Mouse (Mus musculus) liver, embryonic 15.5 days (tissue): ENCODE results near the gene Rabggta. TPM values are rescaled to one million over a fixed set of nuclear protein-coding genes. Genes with fewer than 3 reads are reported as not detected.
"Not testable (repeated sequence)": the region's sequence is repeated elsewhere in the genome, so short reads cannot be mapped to it uniquely, and the experiment has no call there.

Experiments used
- ATAC-seq: fragments of 200-750 bp; cut with Nextera tagmentation; 2 replicates; pipeline ENCODE4 v1.8.0; 2017; ENCODE audit warnings: moderate number of reproducible peaks, mild to moderate bottlenecking, moderate library complexity; ENCODE audit not compliant: insufficient read depth
- H3K27ac ChIP-seq: fragments of 300-500 bp; sonication (generic); replicated peaks from 2 replicates; pipeline ENCODE4 v1.5.1; 2015; ENCODE audit warnings: mild to moderate bottlenecking, inconsistent platforms
- H3K27me3 ChIP-seq: fragments of 300-500 bp; sonication (generic); 2 replicates; pipeline ENCODE4 v1.6.1; 2015; ENCODE audit warnings: mild to moderate bottlenecking, inconsistent platforms
- H3K36me3 ChIP-seq: fragments of 300-500 bp; sonication (generic); replicated peaks from 2 replicates; pipeline ENCODE4 v1.6.1; 2015; ENCODE audit warnings: moderate library complexity, mild to moderate bottlenecking, inconsistent platforms
- H3K4me1 ChIP-seq: fragments of 300-500 bp; sonication (generic); replicated peaks from 2 replicates; pipeline ENCODE4 v1.6.1; 2015; ENCODE audit warnings: inconsistent platforms
- H3K4me2 ChIP-seq: fragments of 300-500 bp; sonication (generic); 2 replicates; pipeline ENCODE4 v1.6.1; 2015; ENCODE audit warnings: moderate library complexity, mild to moderate bottlenecking, inconsistent platforms
- H3K4me3 ChIP-seq: fragments of 300-500 bp; sonication (generic); replicated peaks from 2 replicates; pipeline ENCODE4 v1.5.1; 2015; ENCODE audit warnings: mild to moderate bottlenecking, inconsistent platforms
- H3K9ac ChIP-seq: fragments of 300-500 bp; sonication (generic); 2 replicates; pipeline ENCODE4 v1.6.1; 2015; ENCODE audit warnings: moderate library complexity, mild to moderate bottlenecking, inconsistent platforms
- H3K9me3 ChIP-seq: fragments of 300-500 bp; sonication (generic); replicated peaks from 2 replicates; pipeline ENCODE4 v1.6.1; 2016; ENCODE audit warnings: inconsistent platforms
- WGBS: fragments of 180-500 bp; shearing (Covaris S2); methylation state at CpG from one replicate; pipeline ENCODE4 v1.1.7; 2015; ENCODE audit warnings: mixed read lengths; ENCODE audit not compliant: insufficient replicate concordance; 5-methylcytosine and 5-hydroxymethylcytosine counted together
- polyA plus RNA-seq: library from polyadenylated mRNA; unstranded; fragments of >200 nt; fragmentation: Nextera tagmentation; extraction: Ambion mirVana; gene quantifications from 2 replicates; pipeline ENCODE4 v1.2.1, GENCODE M21; 2015

Rabggta gene
- polyA plus RNA-seq = 10.5 and 11.0 TPM in 2 replicates

GRCm38 (mm10) chr14:55721700-55722437 is at the start of gene Rabggta:
TSS of gene Rabggta (minus strand) at chr14:55722263.
- H3K9me3 ChIP-seq = no peaks in the 10 kb centered on the region
- H3K27me3 ChIP-seq = no peaks in the 10 kb centered on the region
- H3K27ac ChIP-seq = peak within 1 kb of the TSS; percentile 87
- peak within 1 kb of the TSS; percentile 74 for H3K9ac ChIP-seq
- whole genome bisulfite sequencing = under 1% methylated on average over 50 of the region's 50 CpGs
- peaks cover 50% of the 10 kb centered on the region for H3K4me1 ChIP-seq
- ATAC-seq = peak; percentile 89
- H3K4me2 ChIP-seq = peak within 1 kb of the TSS; percentile 87
- H3K4me3 ChIP-seq = peak within 1 kb of the TSS; percentile 85
- peaks cover 14% of the 10 kb centered on the region; the same call in 1 of the 2 replicates for H3K36me3 ChIP-seq

DNA sequence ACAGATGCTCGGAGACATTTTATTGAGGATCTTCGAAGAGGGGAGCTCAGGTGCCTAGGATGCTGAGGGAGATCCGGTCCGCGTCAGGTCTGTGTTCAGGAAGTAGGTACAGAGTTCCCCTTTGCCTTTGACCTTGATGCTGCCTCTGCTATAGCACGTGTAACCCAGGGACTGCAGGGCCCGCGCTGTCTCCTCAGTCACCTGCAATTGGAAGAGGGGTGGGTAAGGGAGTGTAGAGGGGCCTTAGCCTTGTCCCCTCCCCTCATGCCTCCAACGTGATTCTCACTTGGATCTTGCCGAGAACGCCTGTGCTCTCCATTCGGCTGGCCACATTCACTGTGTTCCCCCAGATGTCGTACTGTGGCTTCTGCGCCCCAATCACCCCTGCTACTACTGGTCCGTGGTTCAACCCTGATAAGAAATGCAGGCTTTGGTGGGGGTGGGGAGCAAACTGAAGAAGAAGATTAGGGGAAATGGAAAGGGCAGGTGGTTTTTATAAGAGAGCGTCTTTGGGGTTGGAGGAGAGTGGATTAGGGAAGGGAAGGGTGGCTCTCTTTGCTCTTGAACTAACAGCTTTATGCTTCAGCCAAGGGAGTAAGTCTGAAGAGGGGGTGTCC is 47.1 kb upstream of the Rabggta start:
- H3K36me3 ChIP-seq = no peaks in the 10 kb centered on the region
- 0 out of 2 replicates have a peak overlapping the region, but pooled peaks have one; percentile 14 for H3K27ac ChIP-seq
- WGBS = 28% methylated on average over 16 of the region's 16 CpGs
- no peak overlapping the region; the same call in 1 of the 2 replicates for H3K9ac ChIP-seq
- peak overlapping the region; percentile 36 for H3K4me2 ChIP-seq
- no peak overlapping the region for H3K4me3 ChIP-seq
- ATAC-seq = peak; percentile 41; the same call in 1 of the 2 replicates
- peaks cover 33% of the 10 kb centered on the region for H3K4me1 ChIP-seq
- H3K27me3 ChIP-seq = peaks cover 57% of the 10 kb centered on the region
- no peaks in the 10 kb centered on the region for H3K9me3 ChIP-seq

GRCm38 (mm10) chr14:55768555-55768954 is 46.5 kb upstream of the Rabggta start:
- H3K4me2 ChIP-seq = peak overlapping the region; percentile 81
- H3K4me1 ChIP-seq = peaks cover 37% of the 10 kb centered on the region
- WGBS = 70% methylated on average over 6 of the region's 6 CpGs

GRCm38 (mm10) chr14:55767519-55768414 is 45.7 kb upstream of the Rabggta start:
- Histone ChIP-seq H3K4me3 (peak overlapping the region; percentile 51), H3K4me2 (peak overlapping the region; percentile 81), H3K9me3 (no peaks in the 10 kb centered on the region), H3K36me3 (no peaks in the 10 kb centered on the region), H3K4me1 (peaks cover 41% of the 10 kb centered on the region), H3K27ac (no peak overlapping the region), H3K9ac (peak overlapping the region; percentile 43; the same call in 1 of the 2 replicates), H3K27me3 (peaks cover 60% of the 10 kb centered on the region)
- WGBS = 9% methylated on average over 52 of the region's 52 CpGs
- peak; percentile 18; the same call in 1 of the 2 replicates for ATAC-seq

More at GRCm38 (mm10) chr14:55768555-55768954, 46.5 kb upstream of the Rabggta start:
- Histone ChIP-seq H3K4me3 (peak overlapping the region; percentile 51; the same call in 1 of the 2 replicates), H3K9ac (0 out of 2 replicates have a peak overlapping the region, but pooled peaks have one; percentile 43), H3K9me3 (no peaks in the 10 kb centered on the region), H3K27me3 (peaks cover 57% of the 10 kb centered on the region), H3K27ac (no peak overlapping the region), H3K36me3 (no peaks in the 10 kb centered on the region)
- ATAC-seq = no peak

DNA sequence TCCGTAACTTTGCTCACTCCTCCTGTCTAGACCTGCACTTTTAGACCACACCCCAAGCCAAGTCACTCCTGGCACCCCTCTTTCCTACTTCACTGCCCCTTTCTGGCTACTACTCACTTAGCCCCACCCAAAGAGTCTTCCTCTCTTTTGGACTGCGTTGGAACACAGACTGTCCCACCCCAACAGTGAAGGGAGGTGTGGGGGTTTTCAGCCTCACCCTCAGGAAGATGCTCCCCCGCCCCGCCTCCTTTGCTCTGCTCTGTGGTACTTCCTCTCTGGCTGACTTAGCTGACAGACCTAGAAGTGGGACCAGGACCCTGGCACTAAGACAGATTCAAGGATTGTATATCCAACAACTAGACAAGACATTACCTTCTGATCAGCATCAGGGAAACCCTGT is 43.6 kb upstream of the Rabggta start, which contains the start of gene Ltb4r1:
Gene Ltb4r1, plus strand, starts transcription at position 267 of the 400 bp plus-strand sequence.
- Histone ChIP-seq H3K4me1 (peaks cover 54% of the 10 kb centered on the region), H3K4me3 (peak within 1 kb of the TSS; percentile 28), H3K27me3 (peaks cover 74% of the 10 kb centered on the region), H3K27ac (peak within 1 kb of the TSS; percentile 61), H3K9ac (no peak within 1 kb of the TSS), H3K4me2 (peak within 1 kb of the TSS; percentile 13), H3K36me3 (no peaks in the 10 kb centered on the region), H3K9me3 (no peaks in the 10 kb centered on the region)
- ATAC-seq = no peak
- 25% methylated on average over 4 of the region's 4 CpGs for WGBS

DNA sequence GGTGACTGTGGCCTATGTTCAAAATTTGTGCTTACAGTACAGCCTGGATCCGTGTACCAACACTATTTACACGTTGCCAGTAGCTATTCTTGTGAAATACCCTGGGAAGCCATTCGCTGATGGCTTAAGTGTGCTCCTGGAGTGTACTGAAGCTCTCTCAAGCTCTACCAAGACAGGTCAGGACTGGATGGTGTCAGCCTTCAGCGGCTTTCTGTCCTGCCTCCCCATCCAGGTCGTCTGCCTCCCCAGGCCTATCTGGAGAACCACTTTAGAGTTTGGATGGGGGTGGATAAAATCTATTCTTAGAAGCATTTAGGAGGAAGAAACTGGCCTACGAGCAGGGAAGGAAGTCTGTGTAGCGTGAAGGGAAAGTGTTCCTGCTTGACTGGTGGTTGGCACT is 41.1 kb upstream of the Rabggta start:
- peak overlapping the region; percentile 70 for H3K27ac ChIP-seq
- H3K9ac ChIP-seq = no peak overlapping the region
- ATAC-seq = no peak
- peak overlapping the region; percentile 79; the same call in 1 of the 2 replicates for H3K4me2 ChIP-seq
- WGBS = 29% methylated on average over 7 of the region's 7 CpGs
- H3K4me1 ChIP-seq = peaks cover 44% of the 10 kb centered on the region
- H3K9me3 ChIP-seq = no peaks in the 10 kb centered on the region
- no peaks in the 10 kb centered on the region for H3K36me3 ChIP-seq
- H3K27me3 ChIP-seq = peaks cover 71% of the 10 kb centered on the region
- no peak overlapping the region for H3K4me3 ChIP-seq

DNA sequence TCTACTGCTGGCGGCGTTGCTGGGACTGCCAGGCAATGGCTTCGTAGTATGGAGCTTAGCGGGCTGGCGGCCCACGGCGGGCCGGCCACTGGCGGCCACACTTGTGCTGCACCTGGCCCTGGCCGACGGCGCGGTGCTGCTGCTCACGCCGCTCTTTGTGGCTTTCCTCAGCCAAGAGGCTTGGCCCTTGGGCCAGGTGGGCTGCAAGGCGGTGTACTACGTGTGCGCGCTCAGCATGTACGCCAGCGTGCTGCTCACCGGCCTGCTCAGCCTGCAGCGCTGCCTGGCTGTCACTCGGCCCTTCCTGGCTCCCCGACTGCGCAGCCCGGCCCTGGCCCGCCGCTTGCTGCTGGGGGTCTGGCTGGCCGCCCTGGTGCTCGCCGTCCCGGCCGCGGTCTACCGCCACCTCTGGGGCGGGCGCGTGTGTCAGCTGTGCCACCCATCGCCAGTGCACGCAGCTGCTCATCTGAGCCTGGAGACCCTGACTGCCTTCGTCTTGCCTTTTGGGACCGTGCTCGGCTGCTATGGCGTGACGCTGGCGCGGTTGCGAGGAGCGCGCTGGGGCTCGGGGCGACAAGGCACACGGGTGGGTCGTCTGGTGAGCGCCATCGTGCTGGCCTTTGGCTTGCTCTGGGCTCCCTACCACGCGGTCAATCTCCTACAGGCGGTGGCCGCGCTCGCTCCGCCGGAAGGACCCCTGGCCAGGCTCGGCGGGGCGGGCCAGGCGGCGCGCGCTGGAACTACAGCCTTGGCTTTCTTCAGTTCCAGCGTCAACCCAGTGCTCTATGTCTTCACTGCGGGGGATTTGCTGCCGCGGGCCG is 40.1 kb upstream of the Rabggta start:
- H3K4me2 ChIP-seq = peak overlapping the region; percentile 79
- H3K9ac ChIP-seq = peak overlapping the region; percentile 42; the same call in 1 of the 2 replicates
- H3K36me3 ChIP-seq = no peaks in the 10 kb centered on the region
- H3K27me3 ChIP-seq = peaks cover 61% of the 10 kb centered on the region
- H3K4me1 ChIP-seq = peaks cover 40% of the 10 kb centered on the region
- 0 out of 2 replicates have a peak, but pooled peaks have one; percentile 16 for ATAC-seq
- peak overlapping the region; percentile 70 for H3K27ac ChIP-seq
- 2% methylated on average over 77 of the region's 77 CpGs for WGBS
- H3K9me3 ChIP-seq = no peaks in the 10 kb centered on the region
- H3K4me3 ChIP-seq = peak overlapping the region; percentile 52

GRCm38 (mm10) chr14:55761163-55761562 is 39.1 kb upstream of the Rabggta start, which contains the start of gene Ltb4r2:
TSS of gene Ltb4r2 (plus strand) at chr14:55761428.
- peak within 1 kb of the TSS; percentile 42; the same call in 1 of the 2 replicates for H3K9ac ChIP-seq
- no peak for ATAC-seq
- peak within 1 kb of the TSS; percentile 52 for H3K4me3 ChIP-seq
- 76% methylated on average over 6 of the region's 6 CpGs for WGBS
- peaks cover 41% of the 10 kb centered on the region for H3K4me1 ChIP-seq
- H3K27ac ChIP-seq = peak within 1 kb of the TSS; percentile 70
- no peaks in the 10 kb centered on the region for H3K9me3 ChIP-seq
- peaks cover 7% of the 10 kb centered on the region for H3K36me3 ChIP-seq
- H3K4me2 ChIP-seq = peak within 1 kb of the TSS; percentile 79
- peaks cover 53% of the 10 kb centered on the region for H3K27me3 ChIP-seq

DNA sequence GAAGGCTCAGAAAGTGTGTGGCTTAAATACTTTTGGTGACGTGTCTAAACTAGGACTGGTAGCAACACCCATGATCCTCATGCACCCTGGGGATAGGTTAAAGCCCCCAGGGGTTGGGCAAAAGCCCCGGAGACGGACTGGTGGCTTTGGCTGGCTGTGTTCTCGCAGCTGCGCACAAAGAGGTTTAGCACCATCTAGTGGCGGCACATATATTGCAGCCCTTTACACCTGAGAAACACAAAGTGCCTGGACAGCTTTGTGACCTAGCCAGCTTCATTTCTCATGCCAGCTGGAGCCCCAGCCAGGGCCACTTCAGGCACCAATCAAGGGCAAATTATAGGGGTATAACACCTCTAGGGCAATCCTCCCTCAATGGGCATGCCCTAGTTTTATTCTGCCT is 38.1 kb upstream of the Rabggta start:
- not testable (repeated sequence) for ATAC-seq, H3K4me3 ChIP-seq, H3K9me3 ChIP-seq, H3K27ac ChIP-seq, H3K9ac ChIP-seq
- WGBS = 3% methylated on average over 6 of the region's 6 CpGs
- Histone ChIP-seq H3K36me3 (peaks cover 17% of the 10 kb centered on the region), H3K27me3 (peaks cover 46% of the 10 kb centered on the region), H3K4me2 (peak overlapping the region; percentile 45), H3K4me1 (peaks cover 41% of the 10 kb centered on the region)
